Mouse (Mus musculus) myocyte (in vitro differentiated cells): ENCODE measurements around the gene Cbwd1. TPM values are rescaled to one million over a fixed set of nuclear protein-coding genes. Genes with fewer than 3 reads are reported as not detected.
"Not testable (repeated sequence)": the region's sequence is repeated elsewhere in the genome, so short reads cannot be mapped to it uniquely, and the experiment has no call there.

Experiments
- H3K27me3 ChIP-seq: one replicate; pipeline ENCODE4 v1.6.1; 2011; ENCODE audit not compliant: control insufficient read depth, insufficient read depth, insufficient read length
- H3K36me3 ChIP-seq: one replicate; pipeline ENCODE4 v1.6.1; 2011; ENCODE audit not compliant: control insufficient read depth, insufficient read depth
- H3K4me2 ChIP-seq: one replicate; pipeline ENCODE4 v1.6.1; 2011; ENCODE audit warnings: low read depth, control low read depth
- H3K4me3 ChIP-seq: one replicate; pipeline ENCODE4 v1.5.1; 2011; ENCODE audit warnings: mild to moderate bottlenecking, control low read depth, moderate library complexity
- H3K79me2 ChIP-seq: one replicate; pipeline ENCODE4 v1.6.1; 2011; ENCODE audit not compliant: control insufficient read depth, insufficient read depth
- H3ac ChIP-seq: one replicate; pipeline ENCODE4 v1.6.1; 2011; ENCODE audit not compliant: control insufficient read depth, insufficient read length
- CEBPB ChIP-seq: IDR thresholded peaks from 2 replicates; pipeline ENCODE4 v1.6.1; 2011; ENCODE audit warnings: mild to moderate bottlenecking, moderate library complexity; ENCODE audit not compliant: poor library complexity, insufficient read depth, severe bottlenecking
- E2F4 ChIP-seq: IDR thresholded peaks from one replicate; pipeline ENCODE4 v1.6.1; 2011; ENCODE audit warnings: mild to moderate bottlenecking, control low read depth, moderate library complexity; ENCODE audit not compliant: insufficient read depth
- MAX ChIP-seq: IDR thresholded peaks from one replicate; pipeline ENCODE4 v1.6.1; 2011; ENCODE audit warnings: low read depth, mild to moderate bottlenecking, control low read depth
- MYOD1 ChIP-seq, 3 experiments: IDR thresholded peaks; one replicate each; pipeline ENCODE4 v1.6.1; 2011; ENCODE audit warnings: control low read depth in 2 of 3, low read depth in 2 of 3, mild to moderate bottlenecking in 2 of 3, moderate library complexity in 1 of 3; ENCODE audit not compliant: insufficient read length in 2 of 3, control insufficient read depth in 1 of 3
- MYOG ChIP-seq, 3 experiments: IDR thresholded peaks; one replicate each; pipeline ENCODE4 v1.6.1; 2011; ENCODE audit warnings: control low read depth in 2 of 3, low read depth in 2 of 3, mild to moderate bottlenecking in 2 of 3; ENCODE audit not compliant: insufficient read length in 2 of 3, control insufficient read depth in 1 of 3, insufficient read depth in 1 of 3
- POLR2A ChIP-seq: IDR thresholded peaks from one replicate; pipeline ENCODE4 v1.6.1; 2011; ENCODE audit warnings: low read depth, mild to moderate bottlenecking, control low read depth, moderate library complexity; ENCODE audit not compliant: insufficient read length
- POLR2AphosphoS2 ChIP-seq: IDR thresholded peaks from one replicate; pipeline ENCODE4 v1.6.1; 2011; ENCODE audit warnings: low read depth, control low read depth; ENCODE audit not compliant: insufficient read length
- REST ChIP-seq: IDR thresholded peaks from one replicate; pipeline ENCODE4 v1.6.1; 2011; ENCODE audit warnings: mild to moderate bottlenecking, control low read depth, moderate library complexity; ENCODE audit not compliant: insufficient read depth, insufficient read length
- SRF ChIP-seq: IDR thresholded peaks from one replicate; pipeline ENCODE4 v1.6.1; 2011; ENCODE audit warnings: low read depth; ENCODE audit not compliant: control insufficient read depth, insufficient read length
- TCF12 ChIP-seq: IDR thresholded peaks from one replicate; pipeline ENCODE4 v1.6.1; 2011; ENCODE audit warnings: mild to moderate bottlenecking, control low read depth; ENCODE audit not compliant: poor library complexity, insufficient read depth, severe bottlenecking
- TCF3 ChIP-seq: IDR thresholded peaks from one replicate; pipeline ENCODE4 v1.6.1; 2011; ENCODE audit warnings: low read depth, control low read depth; ENCODE audit not compliant: insufficient read length
- USF1 ChIP-seq: IDR thresholded peaks from one replicate; pipeline ENCODE4 v1.6.1; 2011; ENCODE audit warnings: low read depth, mild to moderate bottlenecking, control low read depth, moderate library complexity
- polyA plus RNA-seq: library from polyadenylated mRNA; unstranded; fragments of >200 nt; fragmentation: generic; extraction: Trizol; gene quantifications from one replicate; pipeline ENCODE4 v1.2.1, GENCODE M21; 2012; ENCODE audit warnings: missing spikeins

Gene Cbwd1
- polyA plus RNA-seq, 1 experiment, result 9.8 TPM

DNA sequence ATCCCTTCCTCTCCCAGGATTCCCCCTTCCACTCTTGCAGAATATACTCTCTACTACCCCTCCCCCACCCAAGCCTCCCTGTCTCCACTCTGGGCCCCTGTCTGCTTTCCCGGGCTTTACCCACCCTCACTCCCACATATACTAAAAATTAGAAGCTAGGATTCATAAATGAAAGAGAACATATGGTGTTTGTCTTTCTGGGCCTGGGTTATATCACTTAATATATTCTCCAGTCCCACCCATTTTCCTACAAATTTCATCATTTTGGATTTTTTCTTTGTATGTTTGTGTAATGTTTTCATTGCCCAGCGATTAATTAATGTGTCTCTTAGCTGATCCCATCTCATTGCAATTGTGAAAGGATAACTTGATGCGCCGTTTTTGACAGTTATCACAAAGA is 80.2 kb downstream of the Cbwd1 start:
- no peak for TF ChIP-seq USF1
- TF ChIP-seq CEBPB, result no peak
- TF ChIP-seq POLR2AphosphoS2, result no peak
- TF ChIP-seq MYOG (IDR thresholded peaks at IDR 0.05; ENCODE audit: control insufficient read depth in 1 of 3, insufficient read depth in 1 of 3, insufficient read length in 2 of 3, low read depth in 2 of 3), result no peak
- TF ChIP-seq E2F4, result no peak
- no peak for TF ChIP-seq TCF12
- TF ChIP-seq POLR2A, result no peak
- no peak for TF ChIP-seq TCF3
- no peak for TF ChIP-seq SRF
- no peak for TF ChIP-seq REST
- no peak for TF ChIP-seq MYOD1 (IDR thresholded peaks at IDR 0.05; ENCODE audit: control insufficient read depth in 1 of 3, insufficient read length in 2 of 3, low read depth in 2 of 3)
- TF ChIP-seq MAX, result no peak
- Histone ChIP-seq H3K36me3 (no peaks in the 10 kb centered on the region), H3K27me3 (peaks cover 9% of the 10 kb centered on the region), H3K4me2 (no peak overlapping the region), H3K79me2 (no peaks in the 10 kb centered on the region), H3ac (no peak overlapping the region), H3K4me3 (no peak overlapping the region)

DNA sequence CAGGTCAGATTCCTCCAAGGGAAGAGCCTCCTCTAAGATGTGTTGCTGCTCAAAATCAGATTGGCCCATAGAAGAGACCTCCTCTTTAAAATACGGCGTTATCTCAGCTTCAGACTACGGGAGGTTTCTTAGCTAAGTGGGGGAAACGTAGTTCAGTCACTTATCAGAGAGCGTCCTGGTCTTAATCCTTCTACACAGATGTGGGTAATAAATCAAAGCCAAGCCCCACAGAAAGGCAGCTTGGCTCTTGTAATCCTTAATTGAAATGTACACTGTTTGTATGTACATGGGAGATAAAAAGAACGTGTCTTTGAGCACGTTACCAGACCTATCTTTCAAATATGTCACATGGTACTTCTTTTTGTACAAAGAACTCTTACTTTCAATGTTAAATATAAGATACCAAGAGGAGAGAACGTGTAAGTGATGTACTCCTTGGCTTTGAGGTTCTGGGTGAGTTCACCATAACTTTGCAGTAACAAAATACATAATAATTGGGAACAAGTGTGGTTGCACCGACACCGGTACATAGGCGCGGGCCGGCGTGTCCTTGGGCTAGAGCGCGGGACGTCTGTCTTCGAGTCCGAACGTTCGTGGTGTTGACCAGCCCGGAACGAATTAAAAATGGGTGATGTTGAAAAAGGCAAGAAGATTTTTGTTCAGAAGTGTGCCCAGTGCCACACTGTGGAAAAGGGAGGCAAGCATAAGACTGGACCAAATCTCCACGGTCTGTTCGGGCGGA is 86.1 kb downstream of the Cbwd1 start, which contains the start of gene Gm10053:
Gm10053 (plus strand) TSS at position 558 of the 742 bp plus-strand sequence.
- not testable (repeated sequence) for H3ac ChIP-seq, H3K4me2 ChIP-seq, H3K27me3 ChIP-seq, H3K79me2 ChIP-seq, H3K36me3 ChIP-seq, H3K4me3 ChIP-seq

DNA sequence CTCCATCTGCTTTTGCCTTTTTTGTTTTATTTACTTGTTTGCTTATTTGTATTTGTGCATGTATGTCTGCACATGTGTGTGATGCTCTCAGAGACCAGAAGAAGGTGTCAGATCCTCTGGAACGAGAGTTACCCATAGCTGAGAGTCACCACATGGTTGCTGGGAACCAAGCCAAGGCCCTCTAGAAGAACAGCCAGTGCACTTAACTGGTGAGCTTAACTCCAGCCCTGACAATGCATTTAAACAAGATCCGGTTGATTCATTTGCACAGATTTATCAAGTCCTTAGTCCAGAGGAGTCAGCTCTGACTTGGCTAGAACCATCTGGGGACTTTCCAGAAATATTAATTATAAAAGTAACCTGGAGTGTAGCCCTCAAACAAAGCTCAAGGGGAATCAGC is 87.5 kb downstream of the Cbwd1 start:
- Histone ChIP-seq H3ac (no peak overlapping the region), H3K27me3 (peaks cover 8% of the 10 kb centered on the region), H3K4me2 (no peak overlapping the region), H3K36me3 (no peaks in the 10 kb centered on the region), H3K4me3 (no peak overlapping the region), H3K79me2 (no peaks in the 10 kb centered on the region)
- TF ChIP-seq MAX (no peak), REST (no peak)

DNA sequence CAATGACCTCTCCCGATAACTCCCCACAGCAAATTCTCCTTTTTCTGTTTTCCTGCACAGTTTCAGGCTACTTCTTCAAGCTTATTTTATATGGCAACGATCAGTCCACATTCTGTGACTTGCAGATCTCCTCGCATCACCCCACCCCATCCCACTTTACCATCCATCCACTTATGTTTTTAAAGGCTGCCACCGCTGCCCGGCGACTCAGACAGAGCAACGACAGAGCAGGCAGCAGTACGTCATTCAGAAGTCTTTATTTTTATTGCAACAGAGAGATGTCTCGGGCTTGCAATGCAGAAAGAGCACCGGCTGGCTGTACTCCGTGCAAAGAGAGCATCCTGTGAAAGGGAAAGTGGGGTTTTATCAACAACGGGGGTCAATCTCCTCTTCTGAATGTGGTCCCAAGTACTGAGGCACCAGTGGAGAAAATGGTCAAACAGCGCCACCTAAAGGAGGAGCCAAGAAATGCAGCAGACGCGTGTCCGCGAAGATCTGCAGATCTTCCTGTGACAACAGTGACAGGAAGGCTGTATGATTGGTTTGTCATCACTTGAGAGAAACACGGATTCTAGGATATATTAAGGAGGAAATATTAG is 90.3 kb downstream of the Cbwd1 start:
- Histone ChIP-seq H3K36me3 (no peaks in the 10 kb centered on the region), H3ac (no peak overlapping the region), H3K4me2 (peak overlapping the region; percentile 62), H3K27me3 (peaks cover 8% of the 10 kb centered on the region), H3K79me2 (no peaks in the 10 kb centered on the region), H3K4me3 (no peak overlapping the region)
- TF ChIP-seq MYOD1 (IDR thresholded peaks at IDR 0.05; ENCODE audit: control insufficient read depth in 1 of 3, insufficient read length in 2 of 3, low read depth in 2 of 3) (no peak), TCF12 (no peak), POLR2AphosphoS2 (no peak), USF1 (no peak), MAX (no peak), REST (no peak), TCF3 (no peak)

Other genes starting within 250 kb of the Cbwd1 start
- gene Pgm5, start 99.8 kb downstream of the Cbwd1 start, polyA plus RNA-seq, result 68.6 TPM
- gene Gm10053, start 85.9 kb downstream of the Cbwd1 start, polyA plus RNA-seq, result 160 TPM
- not detected for gene Foxd4, start 60.4 kb downstream of the Cbwd1 start, polyA plus RNA-seq
- 1.4 TPM for gene Dock8, start 37.9 kb upstream of the Cbwd1 start, polyA plus RNA-seq